Mouse (Mus musculus) ES-E14 (cell line): Measurements from ENCODE around the gene Sptssb.

Experiments used
- MAFK ChIP-seq: IDR thresholded peaks from 2 replicates; pipeline ENCODE4 v1.6.1; 2014; ENCODE audit warnings: mild to moderate bottlenecking, low read depth, low read length, inconsistent platforms; ENCODE audit not compliant: insufficient read depth
- ZNF384 ChIP-seq: IDR thresholded peaks from 2 replicates; pipeline ENCODE4 v1.6.1; 2012; ENCODE audit warnings: low read depth, low read length, inconsistent platforms

- TF ChIP-seq ZNF384 (no peak), MAFK (no peak)
These were observed 58.8 kb downstream of the Sptssb start for GRCm38 (mm10) chr3:69800829-69801384.
